Mouse (Mus musculus): Measurements from ENCODE around the gene Basp1.
"Not testable (repeated sequence)": the region's sequence is repeated elsewhere in the genome, so short reads cannot be mapped to it uniquely, and the experiment has no call there.

Basp1 gene

GRCm38 (mm10) chr15:25413378-25413901, at the start of gene Basp1:
Gene Basp1 (minus strand): TSS chr15:25413764.
- peak; percentile 71 for DNase-seq (ENCODE audit: low read depth)

DNA sequence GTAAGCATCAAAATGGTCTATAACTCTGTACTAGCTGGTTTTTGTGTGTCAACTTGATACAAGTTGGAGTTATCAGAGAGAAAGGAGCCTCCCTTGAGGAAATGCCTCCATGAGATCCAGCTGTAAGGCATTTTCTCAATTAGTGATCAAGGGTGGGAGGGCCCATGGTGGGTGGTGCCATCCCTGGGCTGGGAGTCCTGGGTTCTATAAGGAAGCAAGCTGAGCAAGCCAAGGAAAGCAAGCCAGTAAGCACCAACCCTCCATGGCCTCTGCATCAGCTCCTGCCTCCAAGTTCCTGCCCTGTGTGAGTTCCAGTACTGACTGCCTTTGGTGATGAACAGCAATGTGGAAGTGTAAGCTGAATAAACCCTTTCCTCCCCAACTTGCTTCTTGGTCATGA, 49.5 kb upstream of the Basp1 start:
- DNase-seq (ENCODE audit: low read depth), result not testable (repeated sequence)

- DNase-seq (ENCODE audit: low read depth), result no peak
Observed at GRCm38 (mm10) chr15:25462056-25462762, 48.6 kb upstream of the Basp1 start.

GRCm38 (mm10) chr15:25459901-25460300, 46.3 kb upstream of the Basp1 start:
- DNase-seq (ENCODE audit: low read depth), result no peak

- no peak for DNase-seq (ENCODE audit: low read depth)
Observed at GRCm38 (mm10) chr15:25457421-25457820, 43.9 kb upstream of the Basp1 start.

GRCm38 (mm10) chr15:25453538-25453937, 40.0 kb upstream of the Basp1 start:
- no peak for DNase-seq (ENCODE audit: low read depth)

- no peak for DNase-seq (ENCODE audit: low read depth)
Observed at GRCm38 (mm10) chr15:25449348-25449747, 35.8 kb upstream of the Basp1 start.

- no peak for DNase-seq (ENCODE audit: low read depth)
Observed at GRCm38 (mm10) chr15:25448703-25449340, 35.3 kb upstream of the Basp1 start.

GRCm38 (mm10) chr15:25447136-25447535, 33.6 kb upstream of the Basp1 start:
- DNase-seq (ENCODE audit: low read depth), result no peak

DNA sequence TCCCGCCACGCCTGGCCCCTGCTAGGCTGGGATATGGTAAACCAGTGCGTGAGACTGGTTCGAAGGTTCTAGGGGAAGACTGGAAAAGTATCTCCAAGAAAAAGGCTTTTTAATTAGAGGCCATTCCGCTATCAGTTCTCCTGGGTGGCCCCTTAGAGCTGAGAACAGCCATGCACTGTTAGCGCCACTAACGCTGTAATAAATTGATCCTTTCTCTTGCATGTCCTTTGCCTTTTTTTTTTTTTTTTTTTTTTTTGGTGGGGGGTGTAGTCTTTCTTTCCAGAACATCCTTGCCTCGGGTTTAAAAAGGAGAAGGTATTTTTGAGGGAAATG, 32.6 kb upstream of the Basp1 start:
- no peak for DNase-seq (ENCODE audit: low read depth)

- no peak for DNase-seq (ENCODE audit: low read depth)
Observed at GRCm38 (mm10) chr15:25445361-25446154, 32.0 kb upstream of the Basp1 start.

GRCm38 (mm10) chr15:25444208-25444607, 30.6 kb upstream of the Basp1 start:
- DNase-seq (ENCODE audit: low read depth), result no peak

DNA sequence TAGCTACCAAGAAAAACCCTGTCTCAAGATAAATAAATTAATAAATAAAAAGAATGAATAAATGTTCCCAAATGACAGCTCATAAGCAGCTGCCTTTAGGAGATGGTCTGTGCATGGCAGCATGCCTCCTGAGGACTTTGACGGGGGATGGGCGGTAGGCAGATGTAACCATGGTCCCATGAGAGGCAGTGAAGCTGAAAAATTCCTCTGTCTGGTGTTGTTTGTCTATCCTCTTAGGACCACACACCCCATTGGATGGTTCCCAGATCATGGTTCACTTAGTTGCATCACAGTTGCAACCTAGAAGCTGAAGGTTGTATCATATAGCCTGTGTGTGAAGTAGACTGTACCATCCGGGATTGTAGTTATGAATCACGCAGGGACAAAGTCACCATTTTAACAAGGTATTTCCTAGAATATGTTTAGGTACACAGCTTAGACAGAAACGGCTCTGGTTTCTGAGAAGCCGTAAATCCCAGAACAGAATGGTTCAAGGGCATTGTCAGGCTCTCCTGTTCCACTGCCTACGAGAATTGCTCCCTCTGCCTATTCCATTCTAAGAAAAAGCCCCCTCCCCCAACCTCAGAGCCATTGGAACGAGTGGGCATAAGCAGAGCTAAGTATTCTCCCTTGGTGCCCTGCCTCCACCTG, 29.7 kb upstream of the Basp1 start:
- DNase-seq (ENCODE audit: low read depth), result no peak

GRCm38 (mm10) chr15:25441868-25442185, 28.3 kb upstream of the Basp1 start:
- no peak for DNase-seq (ENCODE audit: low read depth)

- DNase-seq (ENCODE audit: low read depth), result peak; percentile 84
Observed at GRCm38 (mm10) chr15:25440991-25441867, 27.7 kb upstream of the Basp1 start.

DNA sequence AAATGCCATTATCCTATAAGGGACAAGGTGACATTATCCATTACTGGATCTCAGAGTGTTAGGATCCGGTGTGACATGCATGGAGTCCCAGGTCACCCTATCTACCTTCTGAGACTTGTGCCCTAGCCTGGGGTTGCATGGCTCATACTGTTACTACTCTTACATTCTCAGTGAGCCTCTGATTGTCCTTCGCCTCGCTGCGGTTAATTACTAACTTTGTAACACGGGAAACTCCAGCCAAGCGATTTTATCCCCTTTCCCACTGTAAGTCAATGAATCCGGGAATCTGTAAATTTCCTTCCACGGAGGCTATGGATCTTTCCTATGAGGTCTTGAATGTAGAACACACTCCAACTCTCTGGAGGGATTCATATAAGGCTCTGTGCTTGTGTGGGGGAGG, 26.8 kb upstream of the Basp1 start:
- DNase-seq (ENCODE audit: low read depth), result no peak

DNA sequence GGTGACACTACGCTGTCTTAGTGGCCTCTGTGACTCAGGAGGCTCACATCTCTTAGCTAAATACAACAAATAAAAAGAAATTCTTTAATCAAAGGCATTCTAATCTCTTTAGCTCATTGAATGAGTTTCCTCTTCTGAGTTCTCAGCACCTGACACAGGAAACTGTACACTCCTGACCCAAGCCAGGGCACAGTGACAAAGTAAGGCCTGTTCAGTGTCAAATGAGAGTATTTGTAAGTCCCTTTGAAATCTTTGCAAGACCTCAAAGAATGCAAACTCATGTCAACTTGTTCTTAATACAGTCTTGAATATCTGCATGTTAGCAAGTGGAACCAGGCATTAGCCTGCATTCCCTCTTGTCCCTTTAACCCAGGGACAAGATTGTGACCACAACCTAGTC, 18.8 kb upstream of the Basp1 start:
- DNase-seq (ENCODE audit: low read depth), result no peak

- DNase-seq (ENCODE audit: low read depth), result no peak
Observed at GRCm38 (mm10) chr15:25430167-25430566, 16.6 kb upstream of the Basp1 start.

DNA sequence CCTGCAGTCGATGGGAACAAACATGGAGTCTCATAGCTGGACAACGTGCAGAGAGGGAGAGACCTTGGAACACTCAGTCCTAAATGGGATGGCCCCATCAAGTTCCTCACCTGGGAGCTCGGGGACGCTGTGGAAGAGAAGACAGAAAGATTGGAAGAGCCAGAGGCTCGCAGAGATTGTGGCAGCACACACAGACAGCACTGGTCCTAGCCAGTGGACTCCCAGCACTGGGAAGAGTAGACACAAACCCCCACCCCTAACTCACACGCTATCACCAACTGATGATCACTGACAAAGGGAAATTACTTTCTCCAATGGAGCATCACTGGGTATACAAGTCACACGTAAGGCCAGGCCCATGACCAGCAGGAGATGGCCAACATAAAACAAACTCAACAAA, 15.4 kb upstream of the Basp1 start:
- DNase-seq (ENCODE audit: low read depth), result no peak

DNA sequence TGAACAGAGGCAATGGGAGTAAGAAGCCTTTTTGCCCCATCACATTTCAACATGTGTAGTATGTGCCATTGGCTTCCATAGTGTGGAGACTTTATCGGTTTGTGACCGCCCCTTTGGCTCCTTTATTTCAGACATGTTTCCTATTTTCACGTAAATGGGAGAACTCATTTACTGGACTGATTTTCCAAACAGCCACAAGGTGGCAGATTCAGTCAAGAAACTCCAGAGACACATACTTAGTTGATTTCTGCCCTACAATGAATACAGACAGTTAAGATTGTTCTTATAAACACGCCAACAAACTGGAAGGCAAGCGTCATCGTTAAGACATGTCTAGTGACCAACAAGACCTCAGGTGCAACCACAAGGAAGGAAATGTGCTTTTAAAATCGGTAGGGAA, 15.0 kb upstream of the Basp1 start:
- peak; percentile 41 for DNase-seq (ENCODE audit: low read depth)

DNA sequence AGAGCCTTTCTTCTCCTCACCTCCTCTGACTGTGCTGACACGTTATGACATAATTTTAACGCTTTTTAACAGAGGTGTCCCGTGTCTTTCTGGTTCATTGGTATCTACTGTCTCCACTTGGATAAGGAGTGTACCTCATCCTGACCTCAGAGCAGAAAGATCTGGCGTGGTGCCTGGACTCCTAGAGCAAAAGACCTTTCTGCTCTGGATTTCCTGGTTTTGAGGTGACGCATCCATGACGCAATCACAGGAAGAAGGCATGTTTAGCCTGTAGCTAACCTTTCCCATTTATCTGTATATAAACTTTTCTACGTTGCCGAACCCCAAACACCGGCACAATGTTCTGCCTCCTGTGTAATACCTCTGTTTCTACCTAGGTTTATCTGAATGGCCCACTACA, 6.7 kb upstream of the Basp1 start:
- DNase-seq (ENCODE audit: low read depth), result no peak

GRCm38 (mm10) chr15:25416367-25416766, 2.8 kb upstream of the Basp1 start:
- DNase-seq (ENCODE audit: low read depth), result no peak

Data from naive thymus-derived CD4-positive, alpha-beta T cell, adult 2 months (primary cell).